8 mouse cellular contexts compared by ENCODE assay signal in genomic region chr12:112001223-112001622, GRCm38 (mm10). TPM values are rescaled to one million over a fixed set of nuclear protein-coding genes. Genes with fewer than 3 reads are reported as not detected.
DNase-seq lines count a peak whose midpoint lies in the region; ATAC-seq and TF ChIP-seq lines count a peak whose summit lies in the region.

No protein-coding gene starts in this region.

- no peaks in the 10 kb centered on the region for H3K4me1 ChIP-seq in heart, postnatal 0 days (ENCODE audit: control insufficient read depth, insufficient read depth)

- H3K27me3 ChIP-seq in heart, postnatal 0 days (ENCODE audit: control insufficient read depth, insufficient read depth, low read length) = no peaks in the 10 kb centered on the region

- no peak overlapping the region for H3K4me3 ChIP-seq in heart, postnatal 0 days (ENCODE audit: low read depth, low read length)

- H3K9me3 ChIP-seq in heart, postnatal 0 days (replicated peaks; ENCODE audit: control insufficient read depth, low read length) = no peaks in the 10 kb centered on the region

- no peak overlapping the region for H3K4me2 ChIP-seq in heart, postnatal 0 days (ENCODE audit: low read depth, low read length)

- DNase-seq in ES-CJ7 (ENCODE audit: low read depth, low spot score) = peak; percentile 76
- peak; percentile 69 for DNase-seq in adrenal gland, adult 2 months
- peak; percentile 82 for DNase-seq in embryo, embryonic 11 days
- DNase-seq in heart, postnatal 0 days (ENCODE audit: low spot score) = peak; percentile 50
- DNase-seq in layer of hippocampus, adult 9-11 months = peak; percentile 73
- peak; percentile 51 for DNase-seq in lung, postnatal 25 days (ENCODE audit: low spot score)
- peak; percentile 85 for DNase-seq in retina, postnatal 7 days (ENCODE audit: low read depth, low spot score)

- no peaks in the 10 kb centered on the region for H3K36me3 ChIP-seq in heart, postnatal 0 days (replicated peaks; ENCODE audit: control insufficient read depth, insufficient read depth, low read length)

- no peak overlapping the region for H3K9ac ChIP-seq in heart, postnatal 0 days (replicated peaks; ENCODE audit: low read depth, low read length)

- ATAC-seq in heart, postnatal 0 days (ENCODE audit: insufficient read depth, low read depth) = no peak
- no peak for ATAC-seq in erythroid progenitor cell, adult 5-6 weeks (replicated peaks; ENCODE audit: low FRiP score, poor library complexity, severe bottlenecking)

- no peak overlapping the region for H3K27ac ChIP-seq in heart, postnatal 0 days (ENCODE audit: low read depth)

- TF ChIP-seq CTCF in heart, postnatal 0 days (IDR thresholded peaks at IDR 0.05; ENCODE audit: low read depth) = peak; percentile 61

- 22% methylated on average over 8 of the region's 8 CpGs for WGBS in heart, postnatal 0 days

- no peak for TF ChIP-seq EP300 in heart, postnatal 0 days (IDR thresholded peaks at IDR 0.05; ENCODE audit: low read depth)

RNA-seq across cellular contexts. Expression of gene Rd3l, which starts 20.1 kb away (rescaled TPM):
- not detected for total RNA-seq in adrenal gland, adult 2 months (2021)
- not detected in 2 replicates for polyA plus RNA-seq in adrenal gland, adult 2 months (2012; rRNA removed)
- not detected in 2 replicates for total RNA-seq in heart, postnatal 0 days (2014; rRNA removed; ENCODE audit: low replicate concordance)
- polyA plus RNA-seq in heart, postnatal 0 days (2015; fragmentation: Nextera tagmentation; extraction: Ambion mirVana) = 0.55 and 0.77 TPM in 2 replicates
- total RNA-seq in erythroid progenitor cell, adult 5-6 weeks (2015; ENCODE audit: low replicate concordance) = not detected in 2 replicates
- not detected in 2 replicates for total RNA-seq in erythroid progenitor cell, adult 5-6 weeks (2017; ENCODE audit: low replicate concordance)

RNA-seq across cellular contexts. Expression of gene Tdrd9, which starts 29.9 kb away (rescaled TPM):
- under 1 TPM in 1 of 2 experiments, not detected in 1; 0.07 TPM for total RNA-seq in adrenal gland, adult 2 months (2021)
- polyA plus RNA-seq in adrenal gland, adult 2 months (2012; rRNA removed) = 0.06 TPM in 1 of 2 replicates, not detected in the other
- 0.04 TPM in 1 of 2 replicates, not detected in the other for total RNA-seq in heart, postnatal 0 days (2014; rRNA removed; ENCODE audit: low replicate concordance)
- polyA plus RNA-seq in heart, postnatal 0 days (2015; fragmentation: Nextera tagmentation; extraction: Ambion mirVana) = 0.11 and 0.27 TPM in 2 replicates
- total RNA-seq in erythroid progenitor cell, adult 5-6 weeks (2015; ENCODE audit: low replicate concordance) = not detected in 2 replicates
- not detected in 2 replicates for total RNA-seq in erythroid progenitor cell, adult 5-6 weeks (2017; ENCODE audit: low replicate concordance)

RNA-seq across cellular contexts. Expression of gene Atp5mpl, which starts 34.4 kb away (rescaled TPM):
- 100 to 1,000 TPM; 274 to 451 TPM for total RNA-seq in adrenal gland, adult 2 months (2021)
- 3.2 and 6.1 TPM in 2 replicates for polyA plus RNA-seq in adrenal gland, adult 2 months (2012; rRNA removed)
- total RNA-seq in heart, postnatal 0 days (2014; rRNA removed; ENCODE audit: low replicate concordance) = 727 and 889 TPM in 2 replicates
- 3,038 and 3,095 TPM in 2 replicates for polyA plus RNA-seq in heart, postnatal 0 days (2015; fragmentation: Nextera tagmentation; extraction: Ambion mirVana)
- total RNA-seq in erythroid progenitor cell, adult 5-6 weeks (2015; ENCODE audit: low replicate concordance) = 132 and 273 TPM in 2 replicates
- 69.3 and 71.9 TPM in 2 replicates for total RNA-seq in erythroid progenitor cell, adult 5-6 weeks (2017; ENCODE audit: low replicate concordance)
